Comparison of ENCODE assay signal across 8 mouse cellular contexts in genomic region chr5:76040454-76041203, GRCm38 (mm10).
DNase-seq lines count a peak whose midpoint lies in the region.

No protein-coding gene starts in this region.

- peak; percentile 42 for DNase-seq in embryo, embryonic 10.5 days (ENCODE audit: low spot score)
- no peak for DNase-seq in embryo, embryonic 11 days
- peak; percentile 6 for DNase-seq in urinary bladder, postnatal 14 days (ENCODE audit: low spot score)
- DNase-seq in urinary bladder, adult 18-20 months (ENCODE audit: low spot score in 2 of 2), result no peak
- DNase-seq in kidney, adult 8-10 months, result peak; percentile 21 to 30
- DNase-seq in skeletal muscle tissue, adult 2 months (ENCODE audit: low read depth, low spot score), result peak; percentile 20
- DNase-seq in cerebellum, adult 9-11 months, result no peak
- DNase-seq in neural tube, embryonic 10.5 days (ENCODE audit: extremely low spot score, low spot score), result no peak

Comparison
In these comparisons a context has a peak if more than half of its experiments do, and no peak if none do; other contexts are left out.
1. DNase-seq: peak in embryo, embryonic 10.5 days (single experiment), urinary bladder, postnatal 14 days (single experiment), kidney, adult 8-10 months (2 of 2) and skeletal muscle tissue, adult 2 months (single experiment); none in embryo, embryonic 11 days (single experiment), urinary bladder, adult 18-20 months (0 of 2), cerebellum, adult 9-11 months (single experiment) and neural tube, embryonic 10.5 days (single experiment).